Mouse (Mus musculus): Measurements from ENCODE around the gene Cspg4. TPM values are rescaled to one million over a fixed set of nuclear protein-coding genes. Genes with fewer than 3 reads are reported as not detected.

The Cspg4 gene
- polyA plus RNA-seq, 1 experiment from 2014 or later, result 9.1 TPM

- Histone ChIP-seq H3K9ac (replicated peaks; ENCODE audit: low read depth) (no peak overlapping the region), H3K36me3 (ENCODE audit: insufficient read depth, low read length) (peaks cover 9% of the 10 kb centered on the region; the same call in 1 of the 2 replicates), H3K4me3 (ENCODE audit: low read depth, low read length) (no peak overlapping the region; the same call in 1 of the 2 replicates), H3K4me1 (ENCODE audit: insufficient read depth, low read depth, low read length) (peaks cover 39% of the 10 kb centered on the region), H3K4me2 (replicated peaks; ENCODE audit: low read depth, low read length) (peak overlapping the region; percentile 67; the same call in 1 of the 2 replicates), H3K27me3 (replicated peaks; ENCODE audit: insufficient read depth, low read length) (no peaks in the 10 kb centered on the region), H3K27ac (ENCODE audit: low read length) (no peak overlapping the region), H3K9me3 (ENCODE audit: low read length) (no peaks in the 10 kb centered on the region; the same call in 1 of the 2 replicates)
- ATAC-seq, result no peak
- 85% methylated on average over 4 of the region's 4 CpGs for whole genome bisulfite sequencing
- no peak for DNase-seq (ENCODE audit: low spot score)
- no peak for TF ChIP-seq CTCF (IDR thresholded peaks at IDR 0.05)
- TF ChIP-seq EP300 (IDR thresholded peaks at IDR 0.05), result no peak
These were observed 57.9 kb downstream of the Cspg4 start for GRCm38 (mm10) chr9:56922746-56923145.

DNA sequence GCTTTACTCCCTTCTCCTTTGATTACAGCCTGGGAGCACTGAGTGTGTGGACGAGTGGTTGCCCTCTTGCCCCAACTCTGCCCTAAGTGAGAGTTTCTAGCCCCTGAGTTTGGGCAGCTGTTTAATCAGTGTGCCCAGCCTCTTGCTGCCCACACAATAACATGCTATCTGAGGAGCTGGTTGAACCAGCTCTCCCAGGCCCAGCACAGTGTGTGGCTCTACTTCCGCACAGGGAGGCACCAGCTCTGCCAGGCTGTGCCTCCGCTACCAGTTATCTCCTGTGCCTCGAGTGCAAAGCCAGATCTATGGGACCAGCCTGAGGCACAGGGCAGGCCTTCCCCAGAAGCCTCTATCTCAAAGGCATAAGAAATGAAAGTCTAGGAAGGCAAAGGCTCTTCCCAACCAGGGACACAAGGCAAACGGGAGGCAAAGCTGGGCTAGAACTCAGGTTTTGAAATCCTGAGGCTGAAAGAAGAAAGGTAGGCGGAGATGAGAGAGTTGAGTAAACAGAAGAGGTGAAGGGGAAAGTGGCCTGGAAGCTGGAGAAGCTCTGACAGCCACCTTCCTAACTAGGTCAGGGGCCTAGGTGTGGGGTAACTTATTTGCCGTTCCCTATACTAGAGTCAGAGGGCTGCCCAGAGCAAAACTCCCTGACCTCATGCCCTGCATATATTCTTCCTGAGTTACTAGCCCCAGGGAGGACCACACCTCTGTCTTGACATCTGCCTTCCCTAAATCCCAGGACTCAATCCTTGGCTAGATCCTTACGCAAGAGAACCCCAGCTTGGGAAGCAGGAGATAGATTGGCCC lies 59.2 kb downstream of the Cspg4 start:
- Histone ChIP-seq H3K4me3 (ENCODE audit: low read depth, low read length) (peak overlapping the region; percentile 31), H3K27me3 (replicated peaks; ENCODE audit: insufficient read depth, low read length) (no peaks in the 10 kb centered on the region), H3K4me1 (ENCODE audit: insufficient read depth, low read depth, low read length) (peaks cover 46% of the 10 kb centered on the region), H3K9me3 (ENCODE audit: low read length) (no peaks in the 10 kb centered on the region; the same call in 1 of the 2 replicates), H3K27ac (ENCODE audit: low read length) (peak overlapping the region; percentile 75), H3K9ac (replicated peaks; ENCODE audit: low read depth) (0 out of 2 replicates have a peak overlapping the region, but pooled peaks have one; percentile 36), H3K4me2 (replicated peaks; ENCODE audit: low read depth, low read length) (peak overlapping the region; percentile 67), H3K36me3 (ENCODE audit: insufficient read depth, low read length) (peaks cover 3% of the 10 kb centered on the region; the same call in 1 of the 2 replicates)
- peak; percentile 33 for DNase-seq (ENCODE audit: low spot score)
- no peak for TF ChIP-seq EP300 (IDR thresholded peaks at IDR 0.05)
- no peak for TF ChIP-seq CTCF (IDR thresholded peaks at IDR 0.05)
- WGBS, result 30% methylated on average over 8 of the region's 8 CpGs
- peak; percentile 2 for ATAC-seq

- WGBS, result 7% methylated on average over 7 of the region's 7 CpGs
- DNase-seq (ENCODE audit: low spot score), result peak; percentile 93
- peaks cover 46% of the 10 kb centered on the region for H3K4me1 ChIP-seq (ENCODE audit: insufficient read depth, low read depth, low read length)
These were observed 59.8 kb downstream of the Cspg4 start for GRCm38 (mm10) chr9:56924651-56925027.

GRCm38 (mm10) chr9:56925291-56926024 lies 60.6 kb downstream of the Cspg4 start:
- H3K4me3 ChIP-seq (ENCODE audit: low read depth, low read length), result peak overlapping the region; percentile 31
- no peak for TF ChIP-seq EP300 (IDR thresholded peaks at IDR 0.05)
- no peak for TF ChIP-seq CTCF (IDR thresholded peaks at IDR 0.05)
- no peaks in the 10 kb centered on the region for H3K27me3 ChIP-seq (replicated peaks; ENCODE audit: insufficient read depth, low read length)
- H3K36me3 ChIP-seq (ENCODE audit: insufficient read depth, low read length), result 0 out of 2 replicates have a peak, but pooled peaks cover 3% of the 10 kb centered on the region
- ATAC-seq (no peak), DNase-seq (ENCODE audit: low spot score) (no peak)
- peak overlapping the region; percentile 6; the same call in 1 of the 2 replicates for H3K9ac ChIP-seq (replicated peaks; ENCODE audit: low read depth)
- peaks cover 46% of the 10 kb centered on the region for H3K4me1 ChIP-seq (ENCODE audit: insufficient read depth, low read depth, low read length)
- 65% methylated on average over 26 of the region's 26 CpGs for WGBS
- peak overlapping the region; percentile 75 for H3K27ac ChIP-seq (ENCODE audit: low read length)
- H3K4me2 ChIP-seq (replicated peaks; ENCODE audit: low read depth, low read length), result peak overlapping the region; percentile 67
- H3K9me3 ChIP-seq (ENCODE audit: low read length), result no peaks in the 10 kb centered on the region; the same call in 1 of the 2 replicates

More at GRCm38 (mm10) chr9:56924651-56925027, 59.8 kb downstream of the Cspg4 start:
- H3K9me3 ChIP-seq (ENCODE audit: low read length), result no peaks in the 10 kb centered on the region; the same call in 1 of the 2 replicates
- TF ChIP-seq EP300 (IDR thresholded peaks at IDR 0.05), result peak; percentile 61; the same call in 1 of the 2 replicates
- no peak; the same call in 1 of the 2 replicates for TF ChIP-seq CTCF (IDR thresholded peaks at IDR 0.05)
- peak overlapping the region; percentile 75 for H3K27ac ChIP-seq (ENCODE audit: low read length)
- ATAC-seq, result peak; percentile 76
- H3K36me3 ChIP-seq (ENCODE audit: insufficient read depth, low read length), result peaks cover 3% of the 10 kb centered on the region; the same call in 1 of the 2 replicates
- peak overlapping the region; percentile 67 for H3K4me2 ChIP-seq (replicated peaks; ENCODE audit: low read depth, low read length)
- H3K4me3 ChIP-seq (ENCODE audit: low read depth, low read length), result peak overlapping the region; percentile 31
- no peaks in the 10 kb centered on the region for H3K27me3 ChIP-seq (replicated peaks; ENCODE audit: insufficient read depth, low read length)
- peak overlapping the region; percentile 36; the same call in 1 of the 2 replicates for H3K9ac ChIP-seq (replicated peaks; ENCODE audit: low read depth)

DNA sequence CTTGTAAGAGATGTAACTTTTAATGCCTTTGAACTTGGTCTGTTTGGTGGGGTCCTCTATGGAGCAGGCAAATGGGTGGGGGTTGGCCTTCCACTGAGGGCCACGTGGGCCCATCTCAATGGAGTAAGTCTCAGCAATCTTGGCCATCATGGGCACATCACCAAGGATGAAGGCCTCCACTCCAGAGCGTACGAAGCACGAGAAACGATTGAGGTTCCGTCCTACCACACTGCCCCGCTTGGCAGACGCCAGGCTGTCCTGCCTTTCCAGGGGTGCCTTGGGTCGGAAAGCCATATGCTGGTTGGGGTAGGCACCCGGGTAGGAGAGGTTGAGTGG lies 61.2 kb downstream of the Cspg4 start:
- WGBS, result 95% methylated on average over 10 of the region's 10 CpGs
- TF ChIP-seq CTCF (IDR thresholded peaks at IDR 0.05) (no peak), EP300 (IDR thresholded peaks at IDR 0.05) (no peak)
- DNase-seq (ENCODE audit: low spot score) (no peak), ATAC-seq (no peak)
- 0 out of 2 replicates have a peak, but pooled peaks cover 3% of the 10 kb centered on the region for H3K36me3 ChIP-seq (ENCODE audit: insufficient read depth, low read length)
- H3K9me3 ChIP-seq (ENCODE audit: low read length), result no peaks in the 10 kb centered on the region; the same call in 1 of the 2 replicates
- H3K9ac ChIP-seq (replicated peaks; ENCODE audit: low read depth), result 0 out of 2 replicates have a peak overlapping the region, but pooled peaks have one; percentile 1
- no peaks in the 10 kb centered on the region for H3K27me3 ChIP-seq (replicated peaks; ENCODE audit: insufficient read depth, low read length)
- no peak overlapping the region for H3K27ac ChIP-seq (ENCODE audit: low read length)
- peak overlapping the region; percentile 67 for H3K4me2 ChIP-seq (replicated peaks; ENCODE audit: low read depth, low read length)
- no peak overlapping the region; the same call in 1 of the 2 replicates for H3K4me3 ChIP-seq (ENCODE audit: low read depth, low read length)
- peaks cover 46% of the 10 kb centered on the region for H3K4me1 ChIP-seq (ENCODE audit: insufficient read depth, low read depth, low read length)

All from lung, postnatal 0 days (tissue).